Mouse (Mus musculus) urinary bladder, postnatal 25 days (tissue): ENCODE data around the gene Trappc12.
A peak's percentile ranks its signal among the peaks of the same experiment; 100 is the strongest.

ENCODE experiments used
- DNase-seq: peaks from one replicate; pipeline ENCODE4 v3.0.0; 2022; ENCODE audit warnings: low spot score

The Trappc12 gene

GRCm38 (mm10) chr12:28688996-28689395, 61.3 kb downstream of the Trappc12 start:
- DNase-seq, result no peak

GRCm38 (mm10) chr12:28686199-28686879, 63.9 kb downstream of the Trappc12 start:
- no peak for DNase-seq

- no peak for DNase-seq
Observed at GRCm38 (mm10) chr12:28685771-28686170, 64.5 kb downstream of the Trappc12 start.

- no peak for DNase-seq
Observed at GRCm38 (mm10) chr12:28684674-28685073, 65.6 kb downstream of the Trappc12 start.

GRCm38 (mm10) chr12:28675925-28676209, 74.4 kb downstream of the Trappc12 start:
- no peak for DNase-seq

- peak; percentile 69 for DNase-seq
Observed at GRCm38 (mm10) chr12:28675121-28675924, 74.9 kb downstream of the Trappc12 start, which contains the start of gene Adi1. Gene Adi1, plus strand, starts transcription at chr12:28675231.

GRCm38 (mm10) chr12:28674038-28674720, 76.1 kb downstream of the Trappc12 start:
- no peak for DNase-seq

GRCm38 (mm10) chr12:28667287-28667686, 83.0 kb downstream of the Trappc12 start:
- DNase-seq, result no peak

- DNase-seq, result no peak
Observed at GRCm38 (mm10) chr12:28666734-28667133, 83.5 kb downstream of the Trappc12 start.

GRCm38 (mm10) chr12:28662628-28663027, 87.6 kb downstream of the Trappc12 start:
- no peak for DNase-seq

GRCm38 (mm10) chr12:28649141-28650110, 100.8 kb downstream of the Trappc12 start, which contains the start of gene Rnaseh1:
Gene Rnaseh1, plus strand, starts transcription at chr12:28649602.
- peak; percentile 92 for DNase-seq
